Mouse (Mus musculus) heart, adult 2 months (tissue): ENCODE measurements at regions not wholly inside any gene's neighbourhood (a gene's known extent, or its start where the extent isn't known, plus 50 kb on each side); places are given as distances from the start of the nearest gene placed in this dataset.

Source experiments
- CTCF ChIP-seq: fragments of 200-600 bp; IDR thresholded peaks from 2 replicates; pipeline ENCODE4 v1.8.1; 2022; ENCODE audit warnings: antibody characterized with exemption, mild to moderate bottlenecking, moderate library complexity
- EP300 ChIP-seq: fragments of 200-500 bp; IDR thresholded peaks from 2 replicates; pipeline ENCODE4 v1.6.1; 2011; ENCODE audit warnings: low read depth, low read length, control low read depth; ENCODE audit not compliant: insufficient read depth
- POLR2A ChIP-seq: fragments of 200-500 bp; IDR thresholded peaks from 2 replicates; pipeline ENCODE4 v1.6.1; 2011; ENCODE audit warnings: mild to moderate bottlenecking, low read depth, low read length, control low read depth; ENCODE audit not compliant: insufficient read depth

DNA sequence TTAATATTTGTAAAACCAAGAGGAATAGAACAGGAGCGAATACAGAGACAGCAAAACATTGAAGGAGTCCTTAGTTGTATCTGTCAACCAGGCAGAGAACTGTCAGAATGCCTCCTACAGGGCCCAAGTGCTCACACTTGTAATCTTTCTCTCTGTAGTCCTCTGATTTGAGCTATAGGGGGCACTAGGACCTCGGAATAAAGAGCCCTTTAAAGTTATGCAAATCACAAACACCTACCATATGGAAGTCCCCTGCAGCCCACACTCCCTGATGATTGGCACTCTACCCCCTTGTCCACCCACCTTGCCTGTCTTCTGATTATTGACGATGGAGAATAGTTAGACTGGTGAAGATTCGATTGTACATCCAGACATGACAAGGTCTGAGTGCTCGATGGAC lies 467.1 kb downstream of the Ofcc1 start:
- no peak for TF ChIP-seq POLR2A
- TF ChIP-seq CTCF = no peak
- no peak for TF ChIP-seq EP300
